Mouse (Mus musculus) gonadal fat pad, adult 2 months (tissue): ENCODE measurements around the gene Gm9733. TPM values are rescaled to one million over a fixed set of nuclear protein-coding genes. Genes with fewer than 3 reads are reported as not detected.
"Not testable (repeated sequence)": the region's sequence is repeated elsewhere in the genome, so short reads cannot be mapped to it uniquely, and the experiment has no call there.

ENCODE experiments used
- DNase-seq: peaks from one replicate; pipeline ENCODE4 v3.0.0-alpha.2; 2012; ENCODE audit warnings: low read depth
- polyA plus RNA-seq: library from polyadenylated mRNA; depleted of rRNA; stranded (reverse); fragments of >200 nt; gene quantifications from 2 replicates; pipeline ENCODE4 v1.2.3, GENCODE M21; 2012; rRNA removed

Gm9733 gene
- polyA plus RNA-seq: 0.41 TPM in 1 of 2 replicates, not detected in the other

DNA sequence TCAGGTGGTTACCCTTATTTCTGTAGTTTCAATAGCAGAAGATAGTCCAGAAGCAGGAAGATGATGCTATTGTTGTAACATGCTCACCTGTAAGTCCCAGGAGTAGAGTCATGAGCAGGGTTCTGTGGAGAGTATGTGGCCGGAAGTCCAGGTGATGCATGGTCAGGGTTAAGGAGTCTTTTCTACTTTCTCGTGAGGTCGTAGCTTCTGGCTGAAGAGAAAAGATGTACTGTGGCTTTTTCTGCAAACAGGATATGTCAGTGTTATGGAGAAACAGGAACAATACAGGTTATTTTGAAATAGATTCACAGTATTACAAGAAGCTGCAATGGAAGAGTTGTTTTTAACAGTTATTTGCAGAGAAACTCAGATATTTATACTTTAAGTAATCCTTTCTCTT lies at the start of gene Gm9733:
Gm9733 (minus strand) TSS at position 240 of the 400 bp plus-strand sequence.
- DNase-seq: no peak

GRCm38 (mm10) chr3:15355690-15356089 lies 23.6 kb upstream of the Gm9733 start:
- DNase-seq: not testable (repeated sequence)

DNA sequence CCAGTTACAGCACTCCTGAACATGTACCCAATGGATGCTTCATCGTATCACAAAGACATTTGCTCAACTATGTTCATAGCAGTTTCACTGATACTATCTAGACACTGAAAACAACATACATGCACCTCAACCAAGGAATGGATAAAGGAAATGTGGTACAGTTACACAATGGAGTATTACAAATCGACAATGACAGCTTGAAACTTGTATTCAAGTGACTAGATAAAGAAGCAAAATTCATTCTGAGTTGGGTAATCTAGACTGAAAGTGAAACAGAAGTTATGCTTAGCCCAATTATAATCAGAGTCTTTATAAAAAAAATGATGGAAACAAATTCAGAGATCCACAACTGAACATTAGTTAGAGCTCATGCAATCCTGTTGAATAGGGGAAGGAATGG lies 18.2 kb upstream of the Gm9733 start:
- not testable (repeated sequence) for DNase-seq

- DNase-seq: not testable (repeated sequence)
These were observed 13.5 kb upstream of the Gm9733 start for GRCm38 (mm10) chr3:15345606-15346005.

DNA sequence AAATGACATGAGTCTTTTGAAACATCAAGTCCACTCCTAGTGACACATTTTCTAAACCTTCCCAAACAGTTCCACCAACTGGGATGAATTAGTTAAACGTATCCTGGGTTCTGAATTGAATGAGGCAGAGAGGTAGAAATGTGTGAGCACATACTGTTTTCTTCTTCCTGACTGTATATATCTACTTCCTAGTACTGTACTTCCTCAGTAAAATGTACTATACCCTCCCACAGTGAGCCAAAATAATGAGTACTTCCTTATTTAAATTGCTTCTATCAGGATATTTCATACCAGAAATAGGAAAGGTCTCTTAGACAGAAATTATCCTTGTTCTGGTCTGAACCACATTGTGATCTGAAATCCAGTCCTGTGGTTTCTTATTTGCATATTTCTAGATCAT lies 8.2 kb upstream of the Gm9733 start:
- no peak for DNase-seq

DNA sequence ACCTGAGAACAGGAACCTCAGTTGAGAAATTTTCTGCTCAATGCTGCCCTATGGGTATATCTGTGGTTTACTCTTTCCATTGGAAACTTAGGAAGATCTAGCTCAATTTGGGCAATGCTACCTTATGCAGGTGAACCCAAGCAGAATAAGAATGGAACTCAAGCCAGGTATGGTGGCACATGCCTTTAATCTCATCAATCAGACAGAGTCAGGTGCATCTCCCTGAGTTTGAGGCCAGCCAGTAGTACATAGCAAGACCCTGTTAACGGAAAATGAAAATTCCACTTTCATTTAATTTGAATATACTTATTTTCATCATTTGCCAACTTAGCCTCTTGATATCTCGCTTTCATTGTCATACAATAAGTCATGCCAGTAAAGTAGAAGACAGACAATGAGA lies 2.1 kb upstream of the Gm9733 start:
- no peak for DNase-seq

- no peak for DNase-seq
These were observed 557 bp downstream of the Gm9733 start for GRCm38 (mm10) chr3:15331545-15331944.

- no peak for DNase-seq
These were observed 2.6 kb downstream of the Gm9733 start for GRCm38 (mm10) chr3:15329549-15329948.

GRCm38 (mm10) chr3:15284424-15285328 lies 47.4 kb downstream of the Gm9733 start:
- DNase-seq: no peak

- no peak for DNase-seq
These were observed 56.1 kb downstream of the Gm9733 start for GRCm38 (mm10) chr3:15275899-15276526.

- no peak for DNase-seq
These were observed 67.7 kb downstream of the Gm9733 start for GRCm38 (mm10) chr3:15264450-15264849.

DNA sequence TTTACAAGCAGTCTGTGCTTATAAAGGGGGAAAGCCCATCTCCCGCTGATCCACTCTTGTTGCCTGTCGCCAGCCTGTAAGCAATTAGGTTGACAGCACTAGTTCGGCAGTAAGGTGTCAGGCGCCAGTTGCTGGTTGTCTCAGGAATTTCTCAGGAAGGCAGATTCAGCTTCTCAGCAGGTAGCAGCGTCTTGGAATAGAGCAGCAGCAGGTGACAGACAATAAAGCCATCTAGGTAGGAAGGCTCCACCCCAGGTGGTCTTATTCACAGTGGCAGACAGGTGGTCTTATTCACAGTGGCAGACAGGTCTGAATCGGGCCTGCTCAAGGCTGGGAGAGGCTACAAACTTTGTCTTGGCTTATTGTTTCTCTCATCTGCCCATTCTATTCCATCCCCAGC lies 76.4 kb downstream of the Gm9733 start:
- no peak for DNase-seq

Other genes starting within 250 kb of the Gm9733 start
- gene Sirpb1a, start 94.2 kb upstream of the Gm9733 start, polyA plus RNA-seq: 0.23 and 0.29 TPM in 2 replicates
- gene Sirpb1b, start 242.8 kb upstream of the Gm9733 start, polyA plus RNA-seq: 0.09 and 0.15 TPM in 2 replicates